Mouse (Mus musculus): Measurements from ENCODE around the gene Clns1a. TPM values are rescaled to one million over a fixed set of nuclear protein-coding genes. Genes with fewer than 3 reads are reported as not detected.

Clns1a gene
- total and polyA plus RNA-seq, 2 experiments from 2014 or later: 90.2 to 157 TPM

- ATAC-seq (ENCODE audit: low FRiP score): peak; percentile 83
- H3K4me1 ChIP-seq (ENCODE audit: insufficient read depth, low read length): no peaks in the 10 kb centered on the region
Measured at GRCm38 (mm10) chr7:97747787-97748497, 51.5 kb downstream of the Clns1a start.

DNA sequence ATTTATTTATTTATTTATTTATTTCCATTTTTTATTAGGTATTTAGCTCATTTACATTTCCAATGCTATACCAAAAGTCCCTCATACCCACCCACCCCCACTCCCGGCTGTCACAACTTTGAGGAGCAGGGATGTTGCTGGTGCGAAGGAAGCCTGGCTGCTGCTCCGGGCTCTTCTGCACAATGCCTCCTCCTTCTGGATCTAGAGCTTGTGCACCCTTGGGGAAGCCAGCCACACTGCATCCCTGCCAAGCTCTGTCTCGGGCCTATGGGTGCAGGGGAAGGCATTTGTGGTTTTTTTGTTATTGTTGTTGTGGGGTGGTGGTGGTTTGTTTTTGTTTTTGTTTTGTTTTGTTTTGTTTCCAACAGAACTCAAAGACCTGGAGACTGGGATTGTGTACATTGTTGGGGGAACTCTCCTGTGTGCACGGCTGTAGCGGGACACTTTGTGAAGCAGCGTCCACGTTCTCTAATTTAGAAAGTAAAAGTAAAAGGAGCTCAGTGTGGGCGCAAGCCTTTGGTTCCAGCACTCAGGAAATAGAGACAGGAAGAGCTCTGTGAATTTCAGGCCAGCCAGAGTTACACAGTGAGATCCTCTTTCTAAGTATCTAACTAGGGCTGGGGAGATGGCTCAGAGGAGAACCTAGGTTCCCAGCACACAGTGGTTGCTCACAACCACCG is 52.2 kb downstream of the Clns1a start:
- Histone ChIP-seq H3K9ac (replicated peaks; ENCODE audit: low read length, poor library complexity, severe bottlenecking) (no peak overlapping the region), H3K27ac (ENCODE audit: low read depth, low read length) (no peak overlapping the region), H3K9me3 (ENCODE audit: low read length) (no peaks in the 10 kb centered on the region), H3K4me2 (ENCODE audit: low read depth, low read length, poor library complexity, severe bottlenecking) (no peak overlapping the region), H3K4me3 (ENCODE audit: low read depth, low read length) (0 out of 2 replicates have a peak overlapping the region, but pooled peaks have one; percentile 1), H3K27me3 (ENCODE audit: insufficient read depth, low read length) (no peaks in the 10 kb centered on the region), H3K4me1 (ENCODE audit: insufficient read depth, low read length) (no peaks in the 10 kb centered on the region), H3K36me3 (ENCODE audit: insufficient read depth, low read length) (no peaks in the 10 kb centered on the region)
- ATAC-seq (ENCODE audit: low FRiP score) (peak; percentile 32; the same call in 1 of the 2 replicates), DNase-seq (ENCODE audit: low spot score) (no peak)
- 55% methylated on average over 10 of the region's 10 CpGs for WGBS
- TF ChIP-seq CTCF (IDR thresholded peaks at IDR 0.05): no peak

More at GRCm38 (mm10) chr7:97747787-97748497, 51.5 kb downstream of the Clns1a start:
- no peak overlapping the region for H3K4me3 ChIP-seq (ENCODE audit: low read depth, low read length)
- H3K36me3 ChIP-seq (ENCODE audit: insufficient read depth, low read length): no peaks in the 10 kb centered on the region
- TF ChIP-seq CTCF (IDR thresholded peaks at IDR 0.05): peak; percentile 93
- H3K4me2 ChIP-seq (ENCODE audit: low read depth, low read length, poor library complexity, severe bottlenecking): no peak overlapping the region
- no peaks in the 10 kb centered on the region for H3K9me3 ChIP-seq (ENCODE audit: low read length)
- no peak overlapping the region for H3K9ac ChIP-seq (replicated peaks; ENCODE audit: low read length, poor library complexity, severe bottlenecking)
- H3K27ac ChIP-seq (ENCODE audit: low read depth, low read length): no peak overlapping the region
- 27% methylated on average over 28 of the region's 28 CpGs for WGBS
- no peaks in the 10 kb centered on the region for H3K27me3 ChIP-seq (ENCODE audit: insufficient read depth, low read length)
- peak; percentile 92 for DNase-seq (ENCODE audit: low spot score)

DNA sequence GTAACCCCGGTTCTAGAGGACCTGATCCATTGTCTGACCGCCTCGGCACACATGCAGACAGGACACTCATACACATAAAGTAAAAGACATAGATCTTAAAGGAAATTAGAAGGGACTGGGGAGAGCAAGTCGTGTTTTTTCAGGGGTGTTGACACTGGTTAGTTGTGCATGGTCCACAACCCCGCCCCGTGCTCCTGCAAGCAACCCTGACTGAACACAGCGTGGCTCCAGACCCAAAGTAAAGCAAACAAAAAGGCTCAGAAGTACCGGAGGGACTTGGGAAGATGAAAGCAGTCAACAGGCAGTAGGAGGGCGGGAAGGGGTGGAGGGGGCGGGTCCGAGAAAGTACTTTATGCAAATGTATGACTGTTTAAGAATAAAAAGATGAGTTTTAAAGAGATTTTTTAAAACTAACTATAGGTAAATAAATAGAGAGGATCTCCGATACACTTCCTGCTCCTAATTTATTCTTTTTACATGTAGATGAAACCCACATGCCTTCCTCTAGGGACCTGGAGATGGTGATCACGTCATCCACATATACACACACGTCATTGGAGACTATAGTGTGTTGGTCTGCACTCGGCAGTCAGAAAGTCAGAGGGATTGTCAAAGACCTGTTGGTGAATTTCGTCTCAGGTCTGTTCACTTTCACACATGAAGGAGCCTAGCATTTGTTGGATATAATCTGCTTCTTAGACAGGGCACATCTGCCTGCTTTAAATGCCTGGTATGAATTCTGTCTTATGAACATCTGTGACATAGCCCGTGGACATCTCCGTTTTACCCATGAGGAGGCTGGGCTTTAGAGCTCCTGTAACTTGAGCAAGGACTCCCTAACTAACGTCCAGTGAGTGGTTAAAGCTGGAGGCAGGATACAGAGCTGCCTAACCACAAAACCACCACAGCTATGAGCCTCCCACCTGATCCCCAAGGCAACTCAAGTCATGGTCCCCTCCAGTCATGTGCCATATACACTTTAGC is 53.1 kb downstream of the Clns1a start:
- WGBS: 24% methylated on average over 19 of the region's 19 CpGs
- ATAC-seq (ENCODE audit: low FRiP score): no peak
- Histone ChIP-seq H3K27ac (ENCODE audit: low read depth, low read length) (no peak overlapping the region), H3K9me3 (ENCODE audit: low read length) (no peaks in the 10 kb centered on the region), H3K27me3 (ENCODE audit: insufficient read depth, low read length) (no peaks in the 10 kb centered on the region), H3K4me1 (ENCODE audit: insufficient read depth, low read length) (no peaks in the 10 kb centered on the region), H3K9ac (replicated peaks; ENCODE audit: low read length, poor library complexity, severe bottlenecking) (no peak overlapping the region), H3K4me2 (ENCODE audit: low read depth, low read length, poor library complexity, severe bottlenecking) (no peak overlapping the region), H3K36me3 (ENCODE audit: insufficient read depth, low read length) (no peaks in the 10 kb centered on the region), H3K4me3 (ENCODE audit: low read depth, low read length) (no peak overlapping the region)
- DNase-seq (ENCODE audit: low spot score): no peak
- no peak for TF ChIP-seq CTCF (IDR thresholded peaks at IDR 0.05)

- no peak overlapping the region for H3K27ac ChIP-seq (ENCODE audit: low read depth, low read length)
- H3K27me3 ChIP-seq (ENCODE audit: insufficient read depth, low read length): no peaks in the 10 kb centered on the region
- H3K36me3 ChIP-seq (ENCODE audit: insufficient read depth, low read length): no peaks in the 10 kb centered on the region
- no peaks in the 10 kb centered on the region for H3K4me1 ChIP-seq (ENCODE audit: insufficient read depth, low read length)
- no peaks in the 10 kb centered on the region for H3K9me3 ChIP-seq (ENCODE audit: low read length)
- peak overlapping the region; percentile 32 for H3K4me2 ChIP-seq (ENCODE audit: low read depth, low read length, poor library complexity, severe bottlenecking)
- H3K9ac ChIP-seq (replicated peaks; ENCODE audit: low read length, poor library complexity, severe bottlenecking): 0 out of 2 replicates have a peak overlapping the region, but pooled peaks have one; percentile 10
- WGBS: 27% methylated on average over 18 of the region's 18 CpGs
- no peak overlapping the region for H3K4me3 ChIP-seq (ENCODE audit: low read depth, low read length)
- ATAC-seq (ENCODE audit: low FRiP score) (peak; percentile 87), DNase-seq (ENCODE audit: low spot score) (peak; percentile 64)
- TF ChIP-seq CTCF (IDR thresholded peaks at IDR 0.05): no peak
Measured at GRCm38 (mm10) chr7:97756967-97757881, 60.8 kb downstream of the Clns1a start.

DNA sequence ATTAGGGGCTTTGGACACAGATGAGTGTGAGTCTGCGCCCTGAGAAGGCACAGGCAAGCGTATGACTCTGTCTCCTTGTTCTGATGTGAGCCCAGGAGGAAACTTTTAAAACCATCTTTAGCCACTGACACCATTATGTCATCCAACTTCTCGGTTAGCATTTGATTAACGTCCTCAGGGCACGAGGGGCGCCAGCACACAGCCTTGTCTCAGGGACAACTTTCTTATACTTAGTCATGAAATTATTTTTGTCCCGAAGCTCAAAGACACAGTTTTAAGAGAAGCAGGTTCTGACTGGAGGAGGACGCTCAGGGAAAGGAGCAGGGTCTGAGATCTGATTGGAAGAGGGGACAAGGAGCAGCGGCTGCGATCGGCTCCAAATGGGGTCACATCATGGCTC is 68.2 kb downstream of the Clns1a start:
- Histone ChIP-seq H3K4me2 (ENCODE audit: low read depth, low read length, poor library complexity, severe bottlenecking) (no peak overlapping the region), H3K36me3 (ENCODE audit: insufficient read depth, low read length) (no peaks in the 10 kb centered on the region), H3K4me1 (ENCODE audit: insufficient read depth, low read length) (no peaks in the 10 kb centered on the region), H3K27ac (ENCODE audit: low read depth, low read length) (no peak overlapping the region), H3K4me3 (ENCODE audit: low read depth, low read length) (no peak overlapping the region), H3K9ac (replicated peaks; ENCODE audit: low read length, poor library complexity, severe bottlenecking) (no peak overlapping the region), H3K9me3 (ENCODE audit: low read length) (no peaks in the 10 kb centered on the region), H3K27me3 (ENCODE audit: insufficient read depth, low read length) (no peaks in the 10 kb centered on the region)
- 86% methylated on average over 11 of the region's 11 CpGs for WGBS
- TF ChIP-seq CTCF (IDR thresholded peaks at IDR 0.05): no peak
- DNase-seq (ENCODE audit: low spot score) (no peak), ATAC-seq (ENCODE audit: low FRiP score) (no peak)
